Mouse (Mus musculus): ENCODE measurements at regions not wholly inside any gene's neighbourhood (a gene's known extent, or its start where the extent isn't known, plus 50 kb on each side); places are given as distances from the start of the nearest gene placed in this dataset.
"Not testable (repeated sequence)": the region's sequence is repeated elsewhere in the genome, so short reads cannot be mapped to it uniquely, and the experiment has no call there.

- peak; percentile 58 to 69 for DNase-seq (ENCODE audit: low spot score in 2 of 2)
Observed at GRCm38 (mm10) chr14:53803698-53804620, 449.9 kb downstream of the Dad1 start.

- DNase-seq (ENCODE audit: low spot score in 2 of 2) = no peak
Observed at GRCm38 (mm10) chr14:53802547-53802946, 451.4 kb downstream of the Dad1 start.

- DNase-seq (ENCODE audit: low spot score in 2 of 2) = no peak
Observed at GRCm38 (mm10) chr14:53800508-53801136, 453.3 kb downstream of the Dad1 start.

GRCm38 (mm10) chr14:53795160-53795559, 458.7 kb downstream of the Dad1 start:
- not testable (repeated sequence) for DNase-seq (ENCODE audit: low spot score in 2 of 2)

GRCm38 (mm10) chr14:53794527-53794926, 459.4 kb downstream of the Dad1 start:
- DNase-seq (ENCODE audit: low spot score in 2 of 2) = no peak

- not testable (repeated sequence) for DNase-seq (ENCODE audit: low spot score in 2 of 2)
Observed at GRCm38 (mm10) chr14:53792432-53792831, 461.5 kb downstream of the Dad1 start.

- DNase-seq (ENCODE audit: low spot score in 2 of 2) = not testable (repeated sequence)
Observed at GRCm38 (mm10) chr14:53785547-53785946, 468.4 kb downstream of the Dad1 start.

- DNase-seq (ENCODE audit: low spot score in 2 of 2) = no peak
Observed at GRCm38 (mm10) chr14:53777375-53777774, 476.5 kb downstream of the Dad1 start.

GRCm38 (mm10) chr14:53776717-53777116, 477.2 kb downstream of the Dad1 start:
- peak; percentile 62 to 66 for DNase-seq (ENCODE audit: low spot score in 2 of 2)

- DNase-seq (ENCODE audit: low spot score in 2 of 2) = not testable (repeated sequence)
Observed at GRCm38 (mm10) chr14:53766501-53766900, 487.4 kb downstream of the Dad1 start.

GRCm38 (mm10) chr14:53765918-53766317, 488.0 kb downstream of the Dad1 start:
- DNase-seq (ENCODE audit: low spot score in 2 of 2) = not testable (repeated sequence)

GRCm38 (mm10) chr14:53760578-53760977, 493.3 kb downstream of the Dad1 start:
- not testable (repeated sequence) for DNase-seq (ENCODE audit: low spot score in 2 of 2)

- DNase-seq (ENCODE audit: low spot score in 2 of 2) = not testable (repeated sequence)
Observed at GRCm38 (mm10) chr14:53757782-53758181, 496.1 kb downstream of the Dad1 start.

GRCm38 (mm10) chr14:53757095-53757494, 496.8 kb downstream of the Dad1 start:
- not testable (repeated sequence) for DNase-seq (ENCODE audit: low spot score in 2 of 2)

GRCm38 (mm10) chr14:53750703-53751441, 503.0 kb downstream of the Dad1 start:
- DNase-seq (ENCODE audit: low spot score in 2 of 2) = no peak

- DNase-seq (ENCODE audit: low spot score in 2 of 2) = not testable (repeated sequence)
Observed at GRCm38 (mm10) chr14:53743552-53743951, 510.4 kb downstream of the Dad1 start.

GRCm38 (mm10) chr14:53742864-53743263, 511.0 kb downstream of the Dad1 start:
- DNase-seq (ENCODE audit: low spot score in 2 of 2) = not testable (repeated sequence)

- DNase-seq (ENCODE audit: low spot score in 2 of 2) = peak; percentile 8 to 39
Observed at GRCm38 (mm10) chr14:53741246-53741645, 512.7 kb downstream of the Dad1 start.

- not testable (repeated sequence) for DNase-seq (ENCODE audit: low spot score in 2 of 2)
Observed at GRCm38 (mm10) chr14:53737962-53738361, 515.9 kb downstream of the Dad1 start.

GRCm38 (mm10) chr14:53736274-53736673, 517.6 kb downstream of the Dad1 start:
- not testable (repeated sequence) for DNase-seq (ENCODE audit: low spot score in 2 of 2)

GRCm38 (mm10) chr14:53731600-53731999, 522.3 kb downstream of the Dad1 start:
- not testable (repeated sequence) for DNase-seq (ENCODE audit: low spot score in 2 of 2)
